Mouse (Mus musculus) adipocyte (in vitro differentiated cells): ENCODE measurements around the gene Slc35a5.

ENCODE experiments used
- DNase-seq: peaks from one replicate; pipeline ENCODE4 v3.0.0-alpha.2; 2016; ENCODE audit warnings: low spot score

Gene Slc35a5

DNA sequence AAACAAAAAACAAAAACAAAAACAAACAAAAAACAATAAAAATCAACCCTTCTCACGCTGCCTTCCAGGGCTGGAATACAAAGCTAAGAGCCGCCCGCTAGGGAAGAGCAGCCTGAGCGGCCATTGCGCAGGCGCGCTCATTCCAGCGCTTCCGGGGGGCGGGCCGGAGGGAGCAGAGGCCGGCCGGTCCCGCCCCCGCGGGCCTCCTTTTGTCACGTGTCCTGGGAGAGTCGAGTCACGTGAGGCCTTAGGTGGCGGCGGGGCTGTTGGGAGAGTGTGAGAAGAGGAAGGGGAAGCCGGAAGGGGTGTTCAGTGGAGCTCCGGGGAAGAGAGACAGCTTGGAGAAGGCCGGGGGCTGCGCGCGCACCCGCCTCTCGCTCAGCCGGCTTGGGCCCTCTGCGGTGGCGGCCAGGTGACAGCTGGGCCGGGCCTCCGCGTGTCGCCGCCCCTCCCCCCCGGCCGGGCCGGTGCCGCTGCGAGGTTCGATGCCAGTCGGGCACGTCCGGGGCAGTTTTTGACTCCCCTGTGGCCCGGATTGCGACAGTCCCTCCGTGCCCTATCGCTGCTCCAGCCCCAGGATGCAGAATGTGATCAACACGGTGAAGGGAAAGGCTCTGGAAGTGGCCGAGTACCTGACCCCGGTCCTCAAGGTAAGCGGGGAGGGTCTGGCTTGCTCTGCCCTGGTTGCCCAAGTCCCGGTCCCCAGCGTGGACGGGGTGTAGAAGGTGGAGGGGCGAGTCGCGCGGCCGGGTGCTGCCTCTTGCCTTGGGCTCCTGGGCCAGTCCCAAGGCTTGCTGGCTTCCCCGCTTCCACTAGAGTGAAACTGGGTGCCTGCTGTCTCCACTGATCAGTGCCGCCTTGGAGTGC lies at the start of gene Slc35a5, which contains the start of gene Atg3:
Gene Slc35a5 (minus strand): TSS at position 185 of the 867 bp plus-strand sequence.
Gene Atg3 (plus strand): TSS at position 264 of the 867 bp plus-strand sequence.
- DNase-seq: peak; percentile 98

GRCm38 (mm10) chr16:45204859-45205670 lies 46.6 kb upstream of the Slc35a5 start:
- DNase-seq: no peak

DNA sequence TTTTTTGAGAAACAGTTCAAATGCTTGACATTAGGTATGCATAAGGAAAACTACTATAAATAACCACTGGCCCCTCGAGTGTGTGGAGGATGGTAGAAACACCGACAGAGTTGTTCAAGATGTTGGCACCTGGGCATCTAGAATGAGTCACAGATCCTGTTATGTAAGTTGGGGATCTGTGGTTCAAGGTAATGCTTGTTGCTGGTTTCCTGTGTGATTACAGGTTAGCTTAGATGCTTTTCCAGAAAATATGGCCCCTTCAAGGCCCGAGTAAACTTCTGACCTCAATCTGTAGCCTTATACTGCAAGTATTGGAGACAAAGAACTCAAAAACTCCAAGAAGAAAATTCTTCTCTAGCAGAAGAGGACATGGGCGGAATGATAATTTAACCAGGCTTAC lies 45.9 kb upstream of the Slc35a5 start:
- no peak for DNase-seq

DNA sequence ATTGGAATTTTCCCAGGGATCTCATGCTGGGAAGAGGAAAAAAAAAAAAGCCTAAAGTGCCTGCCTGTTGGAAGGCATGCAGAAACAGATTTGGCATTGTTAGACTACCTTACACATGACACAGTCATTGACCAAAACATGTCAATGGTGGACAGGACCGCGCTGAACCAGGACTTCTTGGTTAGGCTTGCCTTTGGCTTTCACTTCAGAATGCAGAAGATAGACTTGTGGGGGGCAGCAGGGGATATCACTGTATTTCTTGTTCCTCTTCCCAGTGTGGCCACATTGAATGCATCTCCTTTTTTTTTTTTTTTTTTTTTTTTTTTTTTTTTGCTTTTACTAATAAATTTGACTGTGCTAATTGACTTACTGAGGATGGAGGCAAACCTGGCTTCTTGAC lies 42.9 kb upstream of the Slc35a5 start:
- no peak for DNase-seq

GRCm38 (mm10) chr16:45196816-45197215 lies 38.3 kb upstream of the Slc35a5 start:
- peak; percentile 90 for DNase-seq

- DNase-seq: peak; percentile 86
Measured at GRCm38 (mm10) chr16:45192613-45193012, 34.1 kb upstream of the Slc35a5 start.

GRCm38 (mm10) chr16:45181824-45182223 lies 23.3 kb upstream of the Slc35a5 start:
- no peak for DNase-seq

- no peak for DNase-seq
Measured at GRCm38 (mm10) chr16:45178552-45178951, 20.0 kb upstream of the Slc35a5 start.

DNA sequence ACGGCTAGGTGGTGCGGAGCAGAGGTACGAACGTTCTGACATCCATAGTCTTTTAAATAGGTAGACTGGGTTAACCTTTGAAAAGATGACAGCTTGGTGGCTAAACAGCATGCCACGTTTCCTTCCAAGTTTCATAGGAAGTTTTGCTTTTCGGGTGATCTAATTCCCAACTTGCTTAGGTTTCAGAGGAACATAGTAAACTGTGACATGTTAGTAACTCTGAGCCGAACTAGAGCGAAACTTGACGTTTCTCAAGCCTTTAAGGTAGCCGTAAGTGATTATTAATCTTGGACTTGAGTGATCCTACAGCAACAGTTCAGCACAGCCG lies 847 bp upstream of the Slc35a5 start:
- no peak for DNase-seq

GRCm38 (mm10) chr16:45158136-45158521 lies 377 bp downstream of the Slc35a5 start:
- peak; percentile 76 for DNase-seq

GRCm38 (mm10) chr16:45154741-45155250 lies 3.7 kb downstream of the Slc35a5 start:
- DNase-seq: peak; percentile 55

DNA sequence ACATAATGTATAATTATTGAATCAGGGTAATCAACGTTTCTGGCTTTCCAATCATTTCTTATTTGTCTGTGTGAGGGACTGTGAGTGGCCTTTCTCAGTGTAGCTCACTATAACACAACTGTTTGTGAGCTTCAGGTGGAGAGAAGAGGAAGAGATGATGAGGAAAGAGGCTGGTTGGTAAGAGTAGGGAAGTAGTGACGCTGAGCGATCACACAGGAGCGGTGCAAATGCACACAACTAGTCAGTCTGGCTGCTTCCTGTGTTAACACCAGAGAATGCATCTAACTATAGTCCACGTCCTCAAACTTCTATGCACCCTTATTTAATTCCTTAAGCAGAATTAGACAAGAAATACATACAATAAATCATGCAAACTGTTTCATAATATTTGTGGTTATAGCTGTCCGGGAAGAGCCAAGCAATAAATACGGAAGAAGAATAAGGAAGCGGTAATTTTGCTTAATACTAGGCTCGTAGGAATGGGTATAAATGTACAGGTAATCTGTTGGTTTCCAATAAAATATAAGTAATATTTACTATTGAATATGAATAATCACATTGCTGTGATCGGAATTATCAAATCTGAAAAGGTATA lies 9.9 kb downstream of the Slc35a5 start:
- DNase-seq: no peak

DNA sequence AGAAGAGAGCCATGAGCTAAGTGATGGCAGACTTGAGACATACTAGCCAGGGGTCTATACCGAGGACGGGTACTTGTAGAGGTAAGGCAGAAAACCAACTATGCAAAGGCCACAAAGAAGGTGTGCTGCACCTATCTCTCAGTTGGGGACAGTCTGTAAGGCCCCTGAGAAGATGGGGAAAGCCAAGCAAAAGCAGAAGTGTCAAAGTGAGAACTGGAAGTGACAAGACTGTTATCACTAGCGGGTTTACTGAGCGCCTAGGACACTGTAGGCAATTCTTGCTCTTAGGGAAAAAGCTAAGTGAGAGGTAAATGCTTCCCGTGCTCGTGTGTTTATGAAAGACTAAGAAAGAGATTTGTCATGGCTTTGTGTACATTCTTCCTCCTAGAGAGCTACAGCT lies 13.4 kb downstream of the Slc35a5 start:
- DNase-seq: no peak

GRCm38 (mm10) chr16:45142565-45142964 lies 15.9 kb downstream of the Slc35a5 start:
- DNase-seq: no peak

DNA sequence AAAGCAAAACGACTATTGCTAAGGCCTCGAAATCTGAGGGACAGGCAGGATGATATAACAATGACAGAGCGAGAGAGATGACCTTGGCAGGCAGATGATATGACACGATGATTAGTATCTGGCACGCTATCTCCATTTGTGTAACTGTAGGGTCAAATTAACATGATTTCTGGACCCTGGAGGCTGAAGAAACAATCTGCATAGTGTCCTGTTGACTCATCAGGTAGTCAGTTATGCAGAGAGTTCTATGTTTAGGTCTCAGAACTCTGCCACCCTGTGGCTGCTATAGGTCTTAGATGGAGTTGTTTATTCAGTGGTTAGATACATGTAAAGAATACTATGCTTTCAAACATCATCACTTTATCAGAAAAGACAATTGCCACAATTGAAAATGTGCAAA lies 16.8 kb downstream of the Slc35a5 start:
- peak; percentile 48 for DNase-seq

DNA sequence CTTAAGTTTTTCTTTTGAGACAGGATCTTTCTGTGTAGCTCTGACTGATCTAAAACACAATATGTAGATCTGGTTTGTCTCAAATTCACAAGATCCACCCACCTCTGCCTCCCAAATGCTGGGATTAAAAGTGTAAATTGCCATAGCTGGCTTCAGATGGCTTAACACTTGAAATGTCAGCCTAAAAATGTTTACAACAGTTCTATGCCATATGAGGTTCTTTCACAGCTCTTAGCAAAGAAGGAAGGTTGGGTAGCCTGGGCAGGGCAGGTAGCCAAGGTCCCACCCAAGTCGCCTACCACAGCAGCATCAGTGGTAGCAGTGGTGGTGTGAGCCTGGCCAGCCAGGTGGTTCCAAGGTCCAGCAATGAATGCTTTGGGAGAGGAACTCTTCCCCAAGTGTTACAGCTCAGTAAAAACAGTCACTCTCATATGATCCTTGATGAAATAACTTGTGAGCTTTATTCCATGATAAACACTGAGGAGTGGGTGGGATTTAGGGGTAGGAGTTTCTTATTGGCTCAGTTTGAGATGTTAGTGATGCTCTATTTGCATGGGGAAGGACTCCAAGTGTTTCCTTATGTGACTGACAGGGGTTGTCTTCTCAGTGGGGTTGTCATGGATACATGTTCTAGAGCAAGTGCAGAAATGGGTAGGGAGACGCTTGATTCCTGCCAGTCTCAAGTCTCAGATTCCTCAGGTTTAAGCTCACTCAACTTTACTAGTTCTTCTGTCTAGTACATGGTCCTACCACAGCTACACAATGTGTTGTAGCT lies 30.4 kb downstream of the Slc35a5 start:
- peak; percentile 22 for DNase-seq

DNA sequence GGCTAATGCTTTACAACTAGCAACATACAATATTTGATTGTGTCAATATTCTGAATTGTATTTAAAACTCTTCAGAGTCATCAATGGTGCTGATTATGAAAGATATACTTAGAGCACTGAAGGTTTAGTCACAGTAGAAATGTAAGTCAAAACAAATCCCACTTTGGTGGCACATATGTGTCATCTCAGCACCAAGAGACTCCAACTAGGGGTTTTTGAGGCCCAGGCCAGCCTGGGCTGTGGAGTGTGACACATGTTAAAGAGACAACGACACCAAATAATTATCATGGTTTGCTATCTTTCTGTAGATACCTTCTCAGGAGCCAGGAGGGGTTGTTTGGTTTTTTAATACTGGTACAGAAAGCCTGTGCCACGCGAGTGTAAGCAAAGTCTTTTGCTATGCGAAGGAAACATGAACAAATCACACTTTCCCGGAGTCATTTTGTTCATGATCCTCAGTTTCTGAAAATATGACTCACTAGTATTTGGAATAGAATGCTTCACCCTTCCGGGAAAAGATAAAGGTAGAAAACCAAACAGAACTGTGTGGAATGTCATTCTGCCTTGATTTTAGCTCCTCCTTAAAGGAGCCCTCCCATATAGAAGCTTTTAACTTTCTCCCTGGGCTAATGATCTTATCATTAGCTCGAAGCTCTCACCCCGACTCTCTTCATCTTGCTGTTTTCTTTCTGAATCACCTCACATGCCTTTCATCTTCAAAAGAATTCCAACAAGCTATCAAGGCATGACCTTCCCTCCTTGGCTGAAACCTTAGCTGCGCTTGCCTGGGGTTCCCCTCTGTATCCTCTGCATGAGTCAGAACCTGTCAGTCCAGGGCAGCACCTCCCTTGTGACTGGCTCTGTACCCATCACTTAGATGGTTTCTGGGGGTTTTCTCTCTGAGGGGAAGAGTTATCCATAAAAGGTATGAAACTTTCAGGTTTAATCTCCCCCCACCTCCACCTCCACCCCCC lies 34.0 kb downstream of the Slc35a5 start:
- no peak for DNase-seq

DNA sequence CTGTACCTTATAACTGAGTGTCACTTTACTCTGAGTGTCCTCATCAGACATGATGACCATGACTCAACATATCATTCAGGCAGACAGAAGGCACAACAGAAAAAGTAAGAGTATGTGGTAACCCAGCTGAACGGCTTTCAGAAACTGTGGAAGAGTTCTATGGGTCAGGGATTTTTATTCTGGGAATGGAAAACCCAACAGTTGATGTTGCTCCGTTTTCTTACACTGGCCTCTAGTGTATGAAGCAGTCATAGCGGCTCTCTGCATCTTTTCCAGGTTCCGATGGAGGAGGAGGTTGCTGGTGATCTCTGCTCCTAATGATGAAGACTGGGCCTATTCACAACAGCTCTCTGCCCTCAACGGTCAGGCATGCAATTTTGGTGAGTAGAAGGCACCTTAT lies 35.9 kb downstream of the Slc35a5 start:
- peak; percentile 94 for DNase-seq

GRCm38 (mm10) chr16:45120844-45121425 lies 37.6 kb downstream of the Slc35a5 start:
- peak; percentile 89 for DNase-seq

GRCm38 (mm10) chr16:45118760-45119159 lies 39.7 kb downstream of the Slc35a5 start:
- no peak for DNase-seq
